Mouse (Mus musculus) heart, postnatal 25 days (tissue): ENCODE data around the gene Bmp6. TPM values are rescaled to one million over a fixed set of nuclear protein-coding genes. Genes with fewer than 3 reads are reported as not detected.

Experiments used
- DNase-seq: peaks from one replicate; pipeline ENCODE4 v3.0.0; 2022; ENCODE audit warnings: low spot score
- intact Hi-C: fragments of 180-260 bp; cut with DNase I; formaldehyde crosslinking; loops from one replicate; pipeline ENCODE4 v1.15.1; 2025
- total RNA-seq, 2 experiments: library from RNA; stranded (reverse); gene quantifications; 2 replicates each; pipeline ENCODE4 v1.2.3; 2021

The Bmp6 gene
- total RNA-seq, 2 experiments from 2014 or later, result 19.6 to 23.8 TPM

- intact Hi-C loops, result no loop called here
- no peak for DNase-seq
Measured at GRCm38 (mm10) chr13:38531498-38531897, 186.6 kb downstream of the Bmp6 start.

DNA sequence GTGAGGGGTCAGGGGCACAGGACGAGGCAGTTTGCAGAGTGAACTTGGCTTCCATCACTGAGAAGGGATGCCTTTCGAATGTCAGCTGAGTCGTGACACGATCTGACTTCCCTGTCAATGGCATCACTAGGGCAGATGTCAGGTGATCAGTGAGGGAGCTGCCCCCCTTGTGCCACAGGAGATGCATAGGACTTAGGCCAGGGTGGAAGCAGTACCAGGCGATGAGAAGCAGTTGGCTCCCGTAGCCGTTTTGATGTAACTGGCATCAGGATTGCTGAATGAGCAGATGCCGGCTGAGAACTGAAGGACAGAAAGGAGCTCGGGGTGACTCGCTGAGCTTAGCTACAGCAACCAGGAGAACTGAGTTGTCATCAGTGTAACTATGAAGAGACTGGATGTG is 188.6 kb downstream of the Bmp6 start:
- DNase-seq, result no peak
- intact Hi-C loops, result no loop called here

- DNase-seq, result no peak
- intact Hi-C loops, result no loop called here
Measured at GRCm38 (mm10) chr13:38534016-38534415, 189.1 kb downstream of the Bmp6 start.

DNA sequence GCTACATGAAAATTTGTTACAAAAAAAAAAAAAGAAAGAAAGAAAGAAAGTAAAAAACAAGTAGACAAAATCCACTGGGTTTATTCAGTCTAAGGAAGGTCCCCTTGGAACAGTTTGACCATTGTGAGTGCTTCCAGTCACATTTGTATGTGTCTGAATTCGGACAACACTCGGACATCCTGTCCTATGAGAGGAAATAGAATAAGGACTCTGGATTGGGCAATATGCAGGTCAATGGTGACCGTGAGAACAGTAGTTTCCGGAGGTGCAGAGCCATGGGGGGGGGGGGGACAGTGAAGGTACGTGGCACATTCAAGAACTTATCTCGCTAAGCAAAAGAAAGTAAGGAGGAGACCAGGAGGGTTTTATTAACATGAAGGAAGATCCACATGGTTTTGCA is 189.8 kb downstream of the Bmp6 start:
- intact Hi-C loops, result no loop called here
- no peak for DNase-seq

GRCm38 (mm10) chr13:38537521-38537920 is 192.6 kb downstream of the Bmp6 start:
- intact Hi-C loops, result no loop called here
- DNase-seq, result no peak

- no peak for DNase-seq
- intact Hi-C loops, result no loop called here
Measured at GRCm38 (mm10) chr13:38539192-38539900, 194.4 kb downstream of the Bmp6 start.

DNA sequence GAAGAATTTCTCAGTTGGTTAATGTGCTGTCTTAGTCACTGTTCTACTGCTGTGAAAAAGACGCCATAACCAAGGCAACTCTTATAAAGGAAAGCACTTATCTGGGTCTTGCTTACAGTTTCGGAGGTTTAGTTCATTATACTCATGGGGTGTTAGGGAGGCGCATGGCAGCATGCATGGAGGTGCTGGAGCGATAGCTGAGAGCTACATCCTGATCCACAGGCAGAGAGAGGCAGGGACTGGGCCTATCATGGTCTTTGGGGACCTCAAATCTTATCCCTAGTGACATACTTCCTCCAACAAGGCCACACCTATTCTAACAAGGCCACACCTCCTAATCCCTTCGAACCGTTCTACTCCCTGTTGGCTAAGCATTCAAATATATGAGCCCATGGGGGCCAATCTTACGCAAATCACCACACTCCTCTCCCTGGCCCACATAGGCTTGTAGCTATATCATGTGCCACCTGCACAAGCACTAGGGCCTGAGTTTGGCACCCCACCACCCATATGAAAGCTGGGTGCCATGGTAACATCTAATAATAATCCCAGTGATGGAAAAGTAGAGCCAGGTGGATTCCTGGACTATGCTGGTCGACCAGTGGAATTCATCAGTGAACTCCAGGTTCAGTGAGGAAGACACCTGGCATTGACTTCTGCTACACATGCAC is 198.7 kb downstream of the Bmp6 start:
- intact Hi-C loops, result no loop called here
- DNase-seq, result no peak

DNA sequence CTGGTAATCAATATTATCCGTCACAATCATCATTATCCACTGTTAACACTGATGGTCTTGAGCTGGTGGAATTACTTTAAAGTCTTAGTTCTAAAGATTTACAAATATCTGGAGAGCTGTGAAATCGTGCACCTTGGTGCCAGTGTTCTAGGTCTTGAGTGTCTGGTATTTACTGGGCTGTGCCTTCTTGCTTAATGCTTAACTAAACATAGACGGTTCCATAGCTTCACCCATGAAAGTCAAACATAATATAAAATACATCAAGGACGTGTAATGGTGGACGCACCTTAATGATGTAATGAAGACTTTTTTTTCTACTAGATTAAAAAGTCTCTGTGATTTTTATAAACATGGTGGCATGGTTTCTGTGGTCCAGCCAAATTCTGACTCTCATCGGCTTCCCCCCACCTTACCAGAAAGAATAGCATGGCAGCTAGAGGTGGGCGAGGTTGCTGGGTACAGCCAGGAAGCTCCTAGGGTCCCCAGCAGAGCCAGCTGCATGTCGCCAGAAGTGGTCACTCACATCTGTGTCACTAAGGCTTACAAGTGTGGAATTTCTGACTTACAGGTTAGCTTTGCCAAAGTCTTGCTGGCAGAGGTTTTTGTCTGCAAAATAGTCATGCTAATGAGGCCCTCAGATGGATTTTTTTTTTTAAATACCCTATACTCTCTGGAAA is 200.0 kb downstream of the Bmp6 start:
- intact Hi-C loops, result no loop called here
- DNase-seq, result no peak

GRCm38 (mm10) chr13:38545460-38545859 is 200.6 kb downstream of the Bmp6 start:
- intact Hi-C loops, result no loop called here
- DNase-seq, result no peak

- no peak for DNase-seq
- intact Hi-C loops, result no loop called here
Measured at GRCm38 (mm10) chr13:38546754-38547153, 201.8 kb downstream of the Bmp6 start.

DNA sequence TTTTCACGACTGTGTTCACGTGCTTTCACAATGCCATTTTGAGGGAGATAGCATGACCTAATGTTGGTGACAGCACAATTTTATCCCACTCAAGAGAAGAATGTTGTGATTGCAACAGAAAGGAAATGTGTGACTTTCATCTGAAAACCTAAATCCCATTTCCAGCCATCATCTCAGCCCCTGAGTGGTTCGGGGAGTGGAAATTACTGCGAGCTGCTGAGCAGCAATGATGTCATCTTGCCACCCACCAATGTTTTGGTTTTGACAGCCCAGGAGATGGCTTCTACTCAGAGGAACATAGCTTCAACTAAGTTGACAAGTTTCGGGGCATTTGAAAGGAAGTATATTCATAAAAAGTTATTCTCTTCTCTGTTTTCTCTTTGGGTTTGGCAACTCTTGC is 202.8 kb downstream of the Bmp6 start:
- intact Hi-C loops, result no loop called here
- no peak for DNase-seq

DNA sequence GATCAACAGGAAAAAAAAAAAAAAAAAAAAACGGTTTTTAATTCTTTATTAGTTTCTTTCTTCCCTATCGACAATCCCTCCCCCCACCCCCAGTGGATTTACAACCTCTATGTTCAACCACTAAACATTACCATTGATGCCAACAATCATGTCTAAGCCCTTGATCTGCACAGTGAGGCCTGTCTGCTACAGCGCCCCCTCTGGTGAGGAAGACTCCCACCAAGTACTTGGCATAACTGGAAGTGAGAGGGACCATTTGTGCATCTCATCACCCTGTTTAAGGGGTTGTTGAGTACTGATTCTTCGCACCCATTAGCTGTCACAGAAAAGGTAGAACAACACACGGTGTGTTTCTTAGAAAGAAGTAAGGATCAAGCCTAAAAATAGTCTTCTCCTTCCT is 203.8 kb downstream of the Bmp6 start:
- DNase-seq, result no peak
- intact Hi-C loops, result no loop called here

Other genes starting within 250 kb of the Bmp6 start
- gene Dsp, start 193.8 kb upstream of the Bmp6 start, total RNA-seq, result 100 to 1,000 TPM; 435 to 451 TPM
- gene Snrnp48, start 140.2 kb upstream of the Bmp6 start, total RNA-seq, result 10 to 100 TPM in 1 of 2 experiments, 1 to 10 TPM in 1; 9.7 to 10.3 TPM
- 10 to 100 TPM; 32.3 to 37.4 TPM for gene Txndc5, start 183.7 kb downstream of the Bmp6 start, total RNA-seq